Mouse (Mus musculus): ENCODE results near the gene Fry.

GRCm38 (mm10) chr5:150389589-150390377 is 271.3 kb downstream of the Fry start:
- TF ChIP-seq RCOR1 (IDR thresholded peaks at IDR 0.05; ENCODE audit: low read depth, low read length) (peak; percentile 86), NRF1 (IDR thresholded peaks at IDR 0.05; ENCODE audit: insufficient read depth, low read depth, low read length, poor library complexity, severe bottlenecking) (no peak), ZKSCAN1 (IDR thresholded peaks at IDR 0.05; ENCODE audit: low read depth, low read length) (no peak), SIN3A (IDR thresholded peaks at IDR 0.05; ENCODE audit: low read length) (peak; percentile 62; the same call in 1 of the 2 replicates), USF1 (IDR thresholded peaks at IDR 0.05; ENCODE audit: low read depth, low read length) (no peak; the same call in 1 of the 2 replicates), GATA1 (IDR thresholded peaks at IDR 0.05; ENCODE audit: low read depth, low read length) (peak; percentile 91), EP300 (IDR thresholded peaks at IDR 0.05; ENCODE audit: low read depth in 1 of 2, low read length in 2 of 2) (peak; percentile 71 to 79; a peak in 3 of 4 replicates), MEF2A (IDR thresholded peaks at IDR 0.05; ENCODE audit: extremely low read depth, insufficient replicate concordance, low read depth, low read length, poor library complexity, severe bottlenecking) (no peak), CTCF (IDR thresholded peaks at IDR 0.05 in 2 of 3, conservative IDR thresholded peaks at IDR 0.05 in 1 of 3; ENCODE audit: control insufficient read depth in 1 of 3, insufficient read depth in 1 of 3, low read depth in 2 of 3, low read length in 3 of 3, poor library complexity in 1 of 3, severe bottlenecking in 1 of 3) (no peak)
